Mouse (Mus musculus) 3T3-L1 (cell line): ENCODE measurements at regions not wholly inside any gene's neighbourhood (a gene's known extent, or its start where the extent isn't known, plus 50 kb on each side); places are given as distances from the start of the nearest gene placed in this dataset.
A peak's percentile ranks its signal among the peaks of the same experiment; 100 is the strongest.

Experiments
- DNase-seq: peaks from one replicate; pipeline ENCODE4 v3.0.0-alpha.2; 2015; ENCODE audit warnings: low read depth, low spot score

DNA sequence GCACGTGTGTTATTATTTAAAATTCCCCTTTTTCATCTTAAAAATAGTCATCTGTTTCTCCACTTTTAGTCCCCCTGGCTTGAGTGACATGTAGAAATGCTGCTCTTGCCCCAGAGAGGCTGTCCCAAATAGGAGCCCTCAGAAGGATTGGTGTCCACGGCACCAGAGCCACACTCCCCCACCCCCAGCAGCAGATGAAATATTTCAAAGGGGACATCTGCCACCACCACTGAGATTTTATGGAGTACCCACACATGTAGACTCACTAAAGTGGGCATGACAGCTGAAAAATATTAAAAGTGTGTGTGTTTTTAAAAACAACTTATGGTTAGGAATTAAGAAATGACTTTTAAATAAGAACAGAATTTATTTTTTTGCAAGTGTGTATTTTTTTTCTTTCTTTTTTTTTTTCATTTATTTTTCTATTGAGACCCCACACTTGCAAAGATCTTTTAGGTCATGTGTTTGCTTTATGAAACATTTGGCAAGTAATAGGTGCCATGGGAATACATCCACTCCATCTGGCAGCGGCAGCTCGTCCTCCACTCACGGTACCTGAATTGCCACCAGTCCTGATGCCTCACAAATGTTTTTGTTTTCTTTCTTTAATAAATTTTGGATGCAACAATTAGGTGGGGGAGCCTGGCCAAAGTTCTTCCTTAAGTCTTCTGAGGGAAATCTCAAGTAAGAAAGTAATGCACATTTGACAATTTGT lies 533.2 kb upstream of the Zeb2 start:
- no peak for DNase-seq

GRCm38 (mm10) chr2:45647846-45648245 lies 530.7 kb upstream of the Zeb2 start:
- no peak for DNase-seq

DNA sequence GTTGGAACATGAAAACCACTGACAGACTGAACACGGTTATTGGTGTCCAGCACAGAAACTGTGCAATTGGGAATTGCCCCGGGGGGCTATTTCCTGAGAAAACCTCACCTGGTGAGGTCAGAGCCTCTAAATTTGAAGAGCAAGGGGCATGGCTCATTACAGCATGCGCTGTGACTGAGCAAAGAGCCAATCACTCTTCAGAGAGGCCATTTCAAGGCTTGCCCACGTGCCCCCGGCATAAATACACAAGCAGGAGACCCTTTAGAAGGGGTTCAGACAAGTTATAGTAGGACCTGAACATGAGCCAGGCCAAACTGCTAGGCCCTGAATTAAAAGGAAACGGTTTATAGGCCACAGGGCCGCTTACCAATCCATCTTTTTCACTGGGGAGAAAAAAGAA lies 512.9 kb upstream of the Zeb2 start:
- no peak for DNase-seq

DNA sequence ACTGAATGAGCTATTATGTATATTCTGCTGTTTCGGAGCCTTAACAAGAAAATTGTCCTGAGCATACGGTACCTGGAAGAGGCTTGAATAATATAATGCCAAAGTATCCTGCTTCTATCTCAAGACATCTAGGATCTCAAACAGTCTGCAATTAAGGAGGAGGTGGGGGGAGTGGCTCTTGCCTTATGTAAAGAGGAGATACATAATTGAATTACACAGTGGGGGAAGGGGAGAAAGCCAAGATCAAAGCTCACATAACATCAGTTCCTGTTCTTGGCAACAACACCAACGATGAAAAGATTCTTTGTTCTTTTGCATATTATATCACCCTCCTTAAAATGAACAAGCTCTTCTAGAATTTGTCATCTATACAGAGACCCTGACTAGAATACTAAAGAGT lies 512.4 kb upstream of the Zeb2 start:
- DNase-seq: no peak

DNA sequence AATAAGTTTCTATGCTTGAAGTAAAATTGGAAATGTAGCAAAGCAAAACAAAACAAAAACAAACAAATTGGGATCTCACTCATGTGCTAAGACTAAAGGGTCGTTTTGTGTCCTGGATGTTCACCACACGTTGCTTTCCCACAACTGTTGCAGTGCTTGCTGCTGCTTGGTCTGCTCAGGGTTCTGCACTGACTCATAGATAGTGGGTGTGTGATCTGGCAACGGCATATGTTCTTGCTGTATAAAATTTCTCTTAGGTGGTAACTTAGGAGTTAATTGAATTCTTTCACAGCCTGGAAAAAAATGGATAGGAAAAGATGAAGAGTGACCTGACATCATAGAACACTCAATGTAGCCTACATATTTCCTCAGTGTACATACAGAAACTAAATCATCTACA lies 505.9 kb upstream of the Zeb2 start:
- peak; percentile 54 for DNase-seq

- DNase-seq: no peak
These were observed 491.7 kb upstream of the Zeb2 start for GRCm38 (mm10) chr2:45608926-45609325.

DNA sequence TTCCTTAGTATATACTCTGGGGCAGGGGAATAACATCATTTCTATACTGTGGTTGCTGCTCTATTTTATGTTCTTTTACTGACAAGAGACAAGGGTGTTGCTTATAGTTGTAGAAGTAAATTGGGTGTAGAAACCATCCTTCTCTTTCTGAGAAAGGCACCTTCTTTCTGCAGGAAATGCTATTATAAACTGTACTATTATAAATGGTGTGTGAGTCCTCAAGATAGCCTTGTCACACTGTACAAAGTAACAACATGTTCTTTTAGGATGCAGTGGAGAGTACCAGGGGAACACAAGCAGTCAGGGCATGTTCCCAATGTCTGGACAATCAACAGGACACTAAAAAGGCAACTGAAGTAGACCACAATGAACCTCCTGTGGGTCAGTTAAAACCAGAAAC lies 490.2 kb upstream of the Zeb2 start:
- DNase-seq: no peak

GRCm38 (mm10) chr2:45601332-45601900 lies 484.2 kb upstream of the Zeb2 start:
- no peak for DNase-seq

GRCm38 (mm10) chr2:45593765-45594164 lies 476.6 kb upstream of the Zeb2 start:
- peak; percentile 92 for DNase-seq

GRCm38 (mm10) chr2:45590980-45591379 lies 473.8 kb upstream of the Zeb2 start:
- peak; percentile 75 for DNase-seq

GRCm38 (mm10) chr2:45588248-45588647 lies 471.1 kb upstream of the Zeb2 start:
- DNase-seq: no peak

DNA sequence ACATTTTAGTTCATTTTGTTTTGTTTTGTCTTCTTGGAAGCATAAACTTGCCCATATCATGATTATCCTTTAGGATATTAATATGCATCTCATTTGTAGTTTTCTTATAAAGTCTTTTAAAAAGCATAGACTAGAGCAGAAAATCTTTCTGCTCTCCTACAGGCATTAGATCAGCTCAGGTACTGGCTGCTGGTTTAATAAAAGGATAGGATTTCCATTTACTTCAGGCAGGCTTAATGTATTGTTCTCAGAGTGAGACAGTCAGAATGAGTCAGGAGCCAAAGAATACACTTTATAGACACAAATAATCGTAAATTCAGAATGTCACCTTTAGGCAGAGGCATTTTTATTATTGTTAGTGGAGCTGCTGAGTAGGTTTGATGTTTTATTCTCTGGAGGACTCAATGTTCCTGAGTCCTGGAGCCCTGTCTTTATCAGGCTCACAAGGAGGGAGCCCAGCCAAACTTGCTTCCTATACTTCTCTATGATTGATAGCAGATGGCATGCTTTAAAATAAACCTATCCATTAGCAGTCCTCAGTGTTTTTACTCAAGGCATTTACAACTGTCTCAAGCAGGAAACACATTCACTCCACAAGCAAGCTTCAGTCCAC lies 469.5 kb upstream of the Zeb2 start:
- peak; percentile 62 for DNase-seq

DNA sequence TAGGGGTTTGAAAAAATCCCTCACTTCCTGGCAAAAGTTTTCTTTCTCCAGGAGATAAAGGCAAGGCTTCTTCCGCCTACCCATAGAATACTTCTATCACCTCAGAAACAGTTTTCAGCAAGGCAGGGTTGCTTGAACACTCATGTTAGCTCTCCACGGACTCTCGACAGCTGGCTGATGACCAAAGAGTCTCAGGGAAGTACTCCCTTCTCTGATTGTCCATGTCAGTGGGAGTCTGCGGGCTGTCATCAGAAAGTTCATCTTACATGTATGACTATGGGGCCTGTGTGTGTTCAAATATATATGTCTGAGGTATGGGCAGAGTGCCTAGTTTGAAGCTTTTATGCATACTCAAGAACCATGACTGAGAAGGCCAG lies 464.3 kb upstream of the Zeb2 start:
- DNase-seq: peak; percentile 58

GRCm38 (mm10) chr2:45580838-45581548 lies 463.8 kb upstream of the Zeb2 start:
- DNase-seq: peak; percentile 88

- DNase-seq: no peak
These were observed 455.7 kb upstream of the Zeb2 start for GRCm38 (mm10) chr2:45572906-45573305.

DNA sequence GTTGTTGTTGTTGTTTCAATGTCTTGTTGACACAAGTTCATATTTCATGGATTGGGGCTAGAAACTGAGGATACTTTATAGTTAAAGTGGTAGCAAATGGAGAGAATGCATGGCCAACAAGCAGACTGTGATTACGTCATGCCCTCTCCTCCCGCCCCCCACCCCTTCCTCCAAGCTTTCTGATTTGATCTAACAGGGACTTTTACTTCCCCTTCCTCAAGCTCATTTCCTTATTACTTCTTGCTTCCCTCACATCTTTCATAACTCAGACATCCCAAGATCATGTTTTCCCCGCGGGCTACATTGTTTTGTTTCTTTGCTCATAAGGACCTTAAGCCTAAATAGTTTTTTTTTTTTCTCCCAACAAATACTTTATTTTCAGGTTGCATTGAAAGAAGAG lies 437.5 kb upstream of the Zeb2 start:
- DNase-seq: no peak

GRCm38 (mm10) chr2:45541394-45541793 lies 424.2 kb upstream of the Zeb2 start:
- DNase-seq: no peak

- DNase-seq: no peak
These were observed 421.8 kb upstream of the Zeb2 start for GRCm38 (mm10) chr2:45538950-45539349.

DNA sequence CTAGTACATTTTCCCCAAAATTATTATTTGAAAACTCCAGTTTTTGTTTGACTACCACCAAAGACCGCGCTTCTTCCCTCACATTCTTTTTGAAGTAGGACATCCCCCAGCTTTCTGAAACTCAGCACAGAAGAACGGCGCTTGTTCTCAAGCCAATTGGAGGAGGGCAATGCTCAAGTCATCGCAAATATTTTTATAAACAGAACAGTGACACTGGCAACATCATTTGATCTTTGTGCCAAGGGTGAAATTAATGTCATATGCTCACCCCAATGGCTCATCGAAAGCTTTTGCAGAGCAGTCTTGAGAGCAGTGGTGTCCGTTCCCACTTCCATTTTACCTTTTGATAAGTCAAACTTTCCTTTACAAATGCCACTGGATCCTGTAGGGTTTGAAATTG lies 420.5 kb upstream of the Zeb2 start:
- no peak for DNase-seq

DNA sequence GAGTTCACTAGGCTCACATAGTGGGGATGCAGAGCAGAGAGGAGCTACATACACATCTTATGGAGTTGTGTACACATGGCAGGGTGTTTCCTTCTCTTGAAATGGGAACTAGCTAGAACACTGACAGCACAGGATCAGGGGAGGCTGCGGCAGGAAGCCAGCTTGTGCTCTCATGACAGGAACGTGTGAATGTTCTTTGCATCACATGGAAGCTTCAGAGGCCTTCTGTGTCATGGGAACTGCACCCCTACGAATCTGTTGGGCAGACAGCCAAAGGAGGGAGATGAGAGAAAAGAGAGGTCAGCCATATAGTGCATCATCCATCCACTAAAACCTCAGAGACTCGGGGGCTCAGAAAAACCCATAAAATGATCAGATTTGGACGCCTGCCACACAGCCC lies 417.6 kb upstream of the Zeb2 start:
- DNase-seq: no peak

DNA sequence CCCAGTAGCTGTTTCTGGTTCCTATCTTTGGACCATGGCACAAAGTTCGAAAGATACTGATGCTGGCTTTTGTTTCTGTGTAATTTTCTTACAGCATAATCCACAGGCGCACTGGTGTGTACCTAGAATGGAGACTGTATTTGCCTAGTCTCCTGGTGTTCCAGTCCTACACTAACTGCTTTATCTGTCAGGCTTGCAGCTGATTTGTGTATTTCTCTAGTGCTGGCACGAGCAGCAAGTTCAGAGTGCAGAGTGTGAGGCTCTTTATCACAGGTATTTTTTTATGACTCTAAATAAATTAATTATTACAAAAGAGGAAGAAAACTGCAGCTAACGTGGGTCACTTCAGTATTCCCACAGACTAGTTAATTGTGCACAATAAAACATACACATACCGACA lies 405.1 kb upstream of the Zeb2 start:
- no peak for DNase-seq

DNA sequence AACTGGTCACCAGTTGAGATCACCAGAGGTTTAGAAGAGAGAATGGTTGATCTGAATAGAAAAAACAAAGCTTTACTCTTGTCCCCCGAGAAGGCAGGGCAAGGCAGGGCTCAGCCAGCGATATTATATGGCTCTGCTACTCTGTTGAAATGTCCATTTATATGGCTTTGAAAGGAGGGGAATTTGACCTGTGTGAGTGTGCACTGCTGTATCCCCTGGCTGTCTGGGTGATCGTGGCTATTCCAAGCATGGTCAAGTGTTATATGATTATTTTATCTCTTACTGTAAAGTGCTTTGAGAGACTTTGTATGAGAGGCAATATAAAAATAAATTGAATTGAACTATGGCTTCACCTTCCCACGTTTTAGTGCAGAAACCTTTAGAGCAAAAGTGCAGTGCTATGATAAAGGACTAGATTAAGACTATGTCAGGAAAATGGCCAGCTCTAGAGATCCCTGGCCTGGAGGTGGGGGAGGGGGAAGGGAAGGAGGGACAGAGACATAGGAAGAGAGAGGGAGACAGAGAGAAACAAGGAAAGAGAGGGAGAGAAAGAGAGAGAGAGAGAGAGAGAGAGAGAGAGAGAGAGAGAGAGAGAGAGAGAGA lies 402.5 kb upstream of the Zeb2 start:
- DNase-seq: no peak
